Mouse (Mus musculus) heart, embryonic 13.5 days (tissue): ENCODE results near the gene Eci3. TPM values are rescaled to one million over a fixed set of nuclear protein-coding genes. Genes with fewer than 3 reads are reported as not detected.
A peak's percentile ranks its signal among the peaks of the same experiment; 100 is the strongest.
"Not testable (repeated sequence)": the region's sequence is repeated elsewhere in the genome, so short reads cannot be mapped to it uniquely, and the experiment has no call there.

Source experiments
- ATAC-seq: fragments of 200-750 bp; cut with Nextera tagmentation; 2 replicates; pipeline ENCODE4 v1.8.0; 2017; ENCODE audit warnings: moderate TSS enrichment; ENCODE audit not compliant: insufficient number of reproducible peaks, low FRiP score, low TSS enrichment; ENCODE audit errors: extremely low read depth
- H3K27ac ChIP-seq: fragments of 300-500 bp; sonication (generic); replicated peaks from 2 replicates; pipeline ENCODE4 v1.5.1; 2015; ENCODE audit warnings: moderate library complexity, mild to moderate bottlenecking, inconsistent platforms
- H3K27me3 ChIP-seq: fragments of 300-500 bp; sonication (generic); replicated peaks from 2 replicates; pipeline ENCODE4 v1.6.1; 2015; ENCODE audit warnings: mild to moderate bottlenecking, inconsistent platforms
- H3K36me3 ChIP-seq: fragments of 300-500 bp; sonication (generic); 2 replicates; pipeline ENCODE4 v1.6.1; 2015; ENCODE audit warnings: mild to moderate bottlenecking, inconsistent platforms
- H3K4me1 ChIP-seq: fragments of 300-500 bp; sonication (generic); 2 replicates; pipeline ENCODE4 v1.6.1; 2015; ENCODE audit warnings: inconsistent platforms
- H3K4me2 ChIP-seq: fragments of 300-500 bp; sonication (generic); 2 replicates; pipeline ENCODE4 v1.6.1; 2015; ENCODE audit warnings: inconsistent platforms, mild to moderate bottlenecking, moderate library complexity
- H3K4me3 ChIP-seq: fragments of 300-500 bp; sonication (generic); 2 replicates; pipeline ENCODE4 v1.5.1; 2015; ENCODE audit warnings: moderate library complexity, mild to moderate bottlenecking, inconsistent platforms
- H3K9ac ChIP-seq: fragments of 300-500 bp; sonication (generic); 2 replicates; pipeline ENCODE4 v1.6.1; 2015; ENCODE audit warnings: inconsistent platforms, mild to moderate bottlenecking, moderate library complexity
- H3K9me3 ChIP-seq: fragments of 300-500 bp; sonication (generic); 2 replicates; pipeline ENCODE4 v1.6.1; 2016; ENCODE audit warnings: inconsistent platforms
- WGBS: fragments of 180-500 bp; shearing (Covaris S2); methylation state at CpG from one replicate; pipeline ENCODE4 v1.1.7; 2015; ENCODE audit warnings: mixed read lengths; 5-methylcytosine and 5-hydroxymethylcytosine counted together
- polyA plus RNA-seq: library from polyadenylated mRNA; unstranded; fragments of >200 nt; fragmentation: Nextera tagmentation; extraction: Ambion mirVana; gene quantifications from 2 replicates; pipeline ENCODE4 v1.2.1, GENCODE M21; 2015

Gene Eci3
- polyA plus RNA-seq, 1 experiment from 2014 or later: 0.23 TPM

GRCm38 (mm10) chr13:34973149-34973548 lies 9.5 kb upstream of the Eci3 start:
- WGBS: 28% methylated on average over 1 of the region's 1 CpGs
- no peaks in the 10 kb centered on the region; the same call in 1 of the 2 replicates for H3K27me3 ChIP-seq

GRCm38 (mm10) chr13:34972456-34972855 lies 8.8 kb upstream of the Eci3 start:
- not testable (repeated sequence) for H3K4me2 ChIP-seq, H3K27ac ChIP-seq, H3K9ac ChIP-seq, H3K27me3 ChIP-seq, ATAC-seq, H3K4me3 ChIP-seq, H3K4me1 ChIP-seq, H3K9me3 ChIP-seq
- H3K36me3 ChIP-seq: peaks cover 16% of the 10 kb centered on the region

More at GRCm38 (mm10) chr13:34973149-34973548, 9.5 kb upstream of the Eci3 start:
- Histone ChIP-seq H3K9me3 (no peaks in the 10 kb centered on the region), H3K4me2 (no peak overlapping the region), H3K27ac (no peak overlapping the region), H3K9ac (no peak overlapping the region), H3K4me3 (no peak overlapping the region), H3K36me3 (peaks cover 23% of the 10 kb centered on the region), H3K4me1 (no peaks in the 10 kb centered on the region)
- ATAC-seq: no peak

- H3K9ac ChIP-seq, H3K36me3 ChIP-seq, H3K9me3 ChIP-seq, H3K4me2 ChIP-seq, H3K4me3 ChIP-seq, H3K27ac ChIP-seq, ATAC-seq, H3K4me1 ChIP-seq: not testable (repeated sequence)
- WGBS: 71% methylated on average over 9 of the region's 9 CpGs
- peaks cover 28% of the 10 kb centered on the region for H3K27me3 ChIP-seq
Observed at GRCm38 (mm10) chr13:34965647-34966046, 2.0 kb upstream of the Eci3 start.

GRCm38 (mm10) chr13:34964866-34965265 lies 1.3 kb upstream of the Eci3 start:
- 18% methylated on average over 5 of the region's 5 CpGs for WGBS
- Histone ChIP-seq H3K9me3 (no peaks in the 10 kb centered on the region), H3K27me3 (peaks cover 28% of the 10 kb centered on the region), H3K4me1 (peaks cover 8% of the 10 kb centered on the region), H3K27ac (no peak overlapping the region), H3K4me3 (peak overlapping the region; percentile 61), H3K9ac (no peak overlapping the region), H3K4me2 (peak overlapping the region; percentile 93), H3K36me3 (no peaks in the 10 kb centered on the region)
- ATAC-seq: no peak

- 7% methylated on average over 14 of the region's 14 CpGs for WGBS
- Histone ChIP-seq H3K4me2 (peak overlapping the region; percentile 93), H3K27ac (no peak overlapping the region), H3K36me3 (no peaks in the 10 kb centered on the region), H3K4me1 (peaks cover 8% of the 10 kb centered on the region), H3K27me3 (peaks cover 28% of the 10 kb centered on the region), H3K9me3 (no peaks in the 10 kb centered on the region), H3K4me3 (peak overlapping the region; percentile 61), H3K9ac (peak overlapping the region; percentile 65)
- no peak for ATAC-seq
Observed at GRCm38 (mm10) chr13:34964419-34964818, 809 bp upstream of the Eci3 start.

- H3K27me3 ChIP-seq: peaks cover 25% of the 10 kb centered on the region
- H3K36me3 ChIP-seq: no peaks in the 10 kb centered on the region
- H3K4me3 ChIP-seq: no peak overlapping the region
- no peaks in the 10 kb centered on the region for H3K9me3 ChIP-seq
- ATAC-seq: no peak
- no peak overlapping the region for H3K4me2 ChIP-seq
- H3K4me1 ChIP-seq: peaks cover 8% of the 10 kb centered on the region
- no peak overlapping the region for H3K27ac ChIP-seq
- H3K9ac ChIP-seq: no peak overlapping the region
- 70% methylated on average over 4 of the region's 4 CpGs for WGBS
Observed at GRCm38 (mm10) chr13:34960996-34961770, 2.4 kb downstream of the Eci3 start.

- not testable (repeated sequence) for H3K4me3 ChIP-seq, ATAC-seq, H3K9ac ChIP-seq, H3K36me3 ChIP-seq, H3K9me3 ChIP-seq, H3K27ac ChIP-seq, H3K4me2 ChIP-seq, H3K4me1 ChIP-seq, H3K27me3 ChIP-seq
- 81% methylated on average over 3 of the region's 3 CpGs for WGBS
Observed at GRCm38 (mm10) chr13:34958158-34958557, 5.5 kb downstream of the Eci3 start.

GRCm38 (mm10) chr13:34956901-34957300 lies 6.7 kb downstream of the Eci3 start:
- Histone ChIP-seq H3K36me3 (no peaks in the 10 kb centered on the region), H3K4me3 (no peak overlapping the region), H3K9me3 (no peaks in the 10 kb centered on the region), H3K4me2 (no peak overlapping the region), H3K4me1 (no peaks in the 10 kb centered on the region), H3K9ac (no peak overlapping the region), H3K27ac (no peak overlapping the region), H3K27me3 (no peaks in the 10 kb centered on the region)
- ATAC-seq: no peak
- 76% methylated on average over 4 of the region's 4 CpGs for WGBS

- H3K27ac ChIP-seq, H3K4me1 ChIP-seq, H3K36me3 ChIP-seq, H3K27me3 ChIP-seq, H3K9me3 ChIP-seq, H3K4me2 ChIP-seq, H3K9ac ChIP-seq, ATAC-seq, H3K4me3 ChIP-seq: not testable (repeated sequence)
- 87% methylated on average over 2 of the region's 2 CpGs for WGBS
Observed at GRCm38 (mm10) chr13:34951437-34951836, 12.2 kb downstream of the Eci3 start.

- Histone ChIP-seq H3K4me3 (no peak overlapping the region), H3K9ac (no peak overlapping the region), H3K27ac (no peak overlapping the region), H3K9me3 (no peaks in the 10 kb centered on the region), H3K4me2 (no peak overlapping the region), H3K4me1 (no peaks in the 10 kb centered on the region), H3K27me3 (peaks cover 7% of the 10 kb centered on the region), H3K36me3 (no peaks in the 10 kb centered on the region)
- no peak for ATAC-seq
Observed at GRCm38 (mm10) chr13:34942370-34942769, 21.2 kb downstream of the Eci3 start.

GRCm38 (mm10) chr13:34934931-34935644 lies 28.5 kb downstream of the Eci3 start:
- Histone ChIP-seq H3K4me1 (no peaks in the 10 kb centered on the region), H3K9ac (no peak overlapping the region), H3K36me3 (no peaks in the 10 kb centered on the region), H3K4me3 (no peak overlapping the region), H3K4me2 (no peak overlapping the region), H3K9me3 (no peaks in the 10 kb centered on the region), H3K27ac (no peak overlapping the region), H3K27me3 (no peaks in the 10 kb centered on the region; the same call in none of the 2 replicates)
- no peak for ATAC-seq
- 73% methylated on average over 10 of the region's 10 CpGs for WGBS

- no peak within 1 kb of the TSS for H3K27ac ChIP-seq
- no peak for ATAC-seq
- no peaks in the 10 kb centered on the region for H3K27me3 ChIP-seq
- H3K4me1 ChIP-seq: no peaks in the 10 kb centered on the region
- H3K4me2 ChIP-seq: no peak within 1 kb of the TSS
- no peaks in the 10 kb centered on the region for H3K9me3 ChIP-seq
- H3K9ac ChIP-seq: no peak within 1 kb of the TSS
- 72% methylated on average over 4 of the region's 4 CpGs for WGBS
- no peaks in the 10 kb centered on the region for H3K36me3 ChIP-seq
- H3K4me3 ChIP-seq: no peak within 1 kb of the TSS
Observed at GRCm38 (mm10) chr13:34924210-34924609, 39.4 kb downstream of the Eci3 start, which contains the start of the genes Fam217a and 4933417A18Rik. Gene Fam217a (minus strand): TSS chr13:34924310. Gene 4933417A18Rik (plus strand): TSS chr13:34924409.
